In the genomic region with DNA sequence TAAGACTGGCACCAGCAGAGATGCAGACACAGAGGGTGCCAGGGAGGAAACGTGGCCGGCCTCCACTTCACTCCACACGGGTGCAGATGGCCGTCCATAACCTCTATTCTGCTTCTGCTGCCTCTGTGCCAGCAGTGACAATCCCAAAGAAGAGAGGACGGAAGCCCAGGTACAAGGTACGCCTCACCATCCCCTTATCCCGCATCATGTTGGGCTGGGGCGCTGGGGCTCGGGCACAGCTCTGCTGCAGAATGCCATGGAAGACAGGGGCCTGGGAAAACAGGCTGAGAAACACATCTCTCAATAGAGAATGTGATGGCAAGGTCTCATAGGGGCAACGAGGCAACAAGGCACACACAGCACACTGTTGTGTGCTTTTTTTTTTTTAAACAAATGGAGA, we compare ENCODE assay signal across 18 mouse cellular contexts. TPM values are rescaled to one million over a fixed set of nuclear protein-coding genes. Genes with fewer than 3 reads are reported as not detected.
A peak's percentile ranks its signal among the peaks of the same experiment; 100 is the strongest.
DNase-seq lines count a peak whose midpoint lies in the region; ATAC-seq and TF ChIP-seq lines count a peak whose summit lies in the region.
"Had no signal": no experiment of that assay in that cellular context is flagged by ENCODE, and none has a peak within 500 bp of the region (broad histone marks: within the 10 kb centered on the region; RNA-seq: fewer than 3 reads in every experiment).

No protein-coding gene starts in this region.

- no peak for DNase-seq in forebrain, embryonic 10.5 days (ENCODE audit: extremely low spot score, low spot score)
- DNase-seq in heart, adult 11 months, result peak; percentile 81
- DNase-seq in heart, postnatal 25 days (ENCODE audit: low spot score), result no peak
- peak; percentile 6 for DNase-seq in embryonic facial prominence, embryonic 10.5 days (ENCODE audit: low spot score)
- DNase-seq in adrenal gland, adult (ENCODE audit: inconsistent age in 2 of 2, low spot score in 1 of 2), result no peak
- DNase-seq: adrenal gland, adult 8-10 months; adrenal gland, postnatal 36 days; cerebellum, adult 9-11 months; gastrocnemius, postnatal 14 days; heart, postnatal 4 days; kidney, adult 8-10 months had no signal

- no peaks in the 10 kb centered on the region for H3K27me3 ChIP-seq in forebrain, embryonic 13.5 days
- no peaks in the 10 kb centered on the region for H3K27me3 ChIP-seq in forebrain, embryonic 10.5 days (ENCODE audit: poor library complexity, severe bottlenecking)
- no peaks in the 10 kb centered on the region for H3K27me3 ChIP-seq in embryonic facial prominence, embryonic 10.5 days (replicated peaks; ENCODE audit: low read depth, poor library complexity, severe bottlenecking)
- H3K27me3 ChIP-seq: heart, embryonic 13.5 days; hindbrain, embryonic 12.5 days had no signal

- no peak overlapping the region for H3K4me2 ChIP-seq in forebrain, embryonic 13.5 days
- H3K4me2 ChIP-seq: heart, embryonic 13.5 days; hindbrain, embryonic 12.5 days had no signal

- no peak overlapping the region for H3K9ac ChIP-seq in forebrain, embryonic 13.5 days
- H3K9ac ChIP-seq: heart, embryonic 13.5 days; hindbrain, embryonic 12.5 days had no signal

- no peak for TF ChIP-seq CTCF in olfactory bulb, adult 2 months (IDR thresholded peaks at IDR 0.05; ENCODE audit: insufficient read depth, low read depth, low read length)

- H3K4me3 ChIP-seq in forebrain, embryonic 13.5 days, result no peak overlapping the region
- H3K4me3 ChIP-seq in forebrain, embryonic 10.5 days, result no peak overlapping the region
- H3K4me3 ChIP-seq in embryonic facial prominence, embryonic 10.5 days, result no peak overlapping the region
- H3K4me3 ChIP-seq in olfactory bulb, adult 2 months (ENCODE audit: insufficient read depth, low read depth, low read length), result no peak overlapping the region
- H3K4me3 ChIP-seq: heart, embryonic 13.5 days; hindbrain, embryonic 12.5 days had no signal

- 75% methylated on average over 10 of the region's 10 CpGs for WGBS in forebrain, embryonic 13.5 days
- WGBS in forebrain, embryonic 10.5 days, result 87% methylated on average over 10 of the region's 10 CpGs
- 88% methylated on average over 10 of the region's 10 CpGs for WGBS in embryonic facial prominence, embryonic 10.5 days
- WGBS in olfactory bulb, adult 2 months, result 65% methylated on average over 10 of the region's 10 CpGs

- no peak for ATAC-seq in forebrain, embryonic 13.5 days
- ATAC-seq: hindbrain, embryonic 16.5 days; inflammation-experienced regulatory T-cells, adult 6 months; intestine, postnatal 0 days had no signal

- H3K36me3 ChIP-seq in forebrain, embryonic 13.5 days (ENCODE audit: poor library complexity, severe bottlenecking), result no peaks in the 10 kb centered on the region
- H3K36me3 ChIP-seq in forebrain, embryonic 10.5 days (replicated peaks), result no peaks in the 10 kb centered on the region
- H3K36me3 ChIP-seq in embryonic facial prominence, embryonic 10.5 days (replicated peaks), result no peaks in the 10 kb centered on the region
- H3K36me3 ChIP-seq: heart, embryonic 13.5 days; hindbrain, embryonic 12.5 days had no signal

- H3K27ac ChIP-seq in forebrain, embryonic 13.5 days, result peak overlapping the region; percentile 26; the same call in 1 of the 2 replicates
- H3K27ac ChIP-seq in forebrain, embryonic 10.5 days, result no peak overlapping the region
- H3K27ac ChIP-seq in embryonic facial prominence, embryonic 10.5 days (replicated peaks), result no peak overlapping the region
- peak overlapping the region; percentile 75 for H3K27ac ChIP-seq in olfactory bulb, adult 2 months (ENCODE audit: insufficient read depth, low read depth, low read length)
- H3K27ac ChIP-seq: heart, embryonic 13.5 days; hindbrain, embryonic 12.5 days had no signal

- intact Hi-C loops in heart, postnatal 25 days (cut with DNase I), result no loop called here

- no peaks in the 10 kb centered on the region for H3K9me3 ChIP-seq in forebrain, embryonic 13.5 days (replicated peaks)
- no peaks in the 10 kb centered on the region for H3K9me3 ChIP-seq in forebrain, embryonic 10.5 days
- no peaks in the 10 kb centered on the region for H3K9me3 ChIP-seq in embryonic facial prominence, embryonic 10.5 days
- H3K9me3 ChIP-seq: heart, embryonic 13.5 days; hindbrain, embryonic 12.5 days had no signal

- TF ChIP-seq POLR2A in olfactory bulb, adult 2 months (IDR thresholded peaks at IDR 0.05; ENCODE audit: insufficient read depth, low read depth, low read length), result no peak

- peaks cover 14% of the 10 kb centered on the region for H3K4me1 ChIP-seq in forebrain, embryonic 13.5 days
- peaks cover 11% of the 10 kb centered on the region for H3K4me1 ChIP-seq in forebrain, embryonic 10.5 days
- peaks cover 12% of the 10 kb centered on the region for H3K4me1 ChIP-seq in embryonic facial prominence, embryonic 10.5 days
- H3K4me1 ChIP-seq in olfactory bulb, adult 2 months (ENCODE audit: control insufficient read depth, insufficient read depth, low read length), result peaks cover 7% of the 10 kb centered on the region

RNA-seq across cellular contexts. Expression of a gene that starts 51.9 kb away (rescaled TPM):
- 5.2 and 7.6 TPM in 2 replicates for polyA plus RNA-seq in forebrain, embryonic 13.5 days (2015; fragmentation: Nextera tagmentation; extraction: Ambion mirVana)
- 0.19 and 0.36 TPM in 2 replicates for polyA plus RNA-seq in forebrain, embryonic 10.5 days (2016; fragmentation: Nextera tagmentation; extraction: Ambion mirVana)
- 1 to 10 TPM; 1.2 to 1.8 TPM for total RNA-seq in heart, postnatal 25 days (2021)
- 0.64 and 0.65 TPM in 2 replicates for polyA plus RNA-seq in embryonic facial prominence, embryonic 10.5 days (2016; fragmentation: Nextera tagmentation; extraction: Ambion mirVana)
- not detected in 2 replicates for polyA plus RNA-seq in olfactory bulb, adult 2 months (2012; ENCODE audit: insufficient read depth, insufficient read length, low replicate concordance, missing spikeins)

Comparison
In these comparisons a context has a peak if more than half of its experiments do, and no peak if none do; other contexts are left out.
1. H3K27ac ChIP-seq: peak in forebrain, embryonic 13.5 days (single experiment) and olfactory bulb, adult 2 months (single experiment); none in forebrain, embryonic 10.5 days (single experiment) and embryonic facial prominence, embryonic 10.5 days (single experiment).
2. DNase-seq: peak in heart, adult 11 months (single experiment) and embryonic facial prominence, embryonic 10.5 days (single experiment); none in forebrain, embryonic 10.5 days (single experiment), heart, postnatal 25 days (single experiment) and adrenal gland, adult (0 of 2).